Comparison of ENCODE assay signal across 23 mouse cellular contexts in the genomic region with DNA sequence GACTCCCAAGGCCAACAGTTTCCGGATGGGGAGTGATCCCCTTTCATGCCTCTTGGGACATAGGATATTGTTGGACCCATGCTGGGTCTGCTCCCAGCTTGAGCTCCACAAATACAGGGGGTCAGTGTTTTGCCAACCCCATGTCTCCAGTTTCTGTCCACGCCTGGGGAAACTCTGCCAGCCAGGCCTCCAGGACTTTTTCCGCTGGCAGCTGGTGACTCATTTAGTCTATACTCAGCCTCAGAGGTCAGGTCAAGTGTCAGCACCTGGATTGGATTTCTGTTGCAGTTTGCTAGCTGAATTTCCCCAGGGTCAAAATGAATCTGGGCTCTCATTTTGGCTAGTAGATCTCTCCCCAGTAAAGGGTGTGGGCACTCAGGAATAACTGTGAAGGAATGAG. TPM values are rescaled to one million over a fixed set of nuclear protein-coding genes. Genes with fewer than 3 reads are reported as not detected.
DNase-seq lines count a peak whose midpoint lies in the region; ATAC-seq and TF ChIP-seq lines count a peak whose summit lies in the region.
"Had no signal": no experiment of that assay in that cellular context is flagged by ENCODE, and none has a peak within 500 bp of the region (broad histone marks: within the 10 kb centered on the region; RNA-seq: fewer than 3 reads in every experiment).

No protein-coding gene starts in this region.

- no peaks in the 10 kb centered on the region for H3K36me3 ChIP-seq in liver, adult 2 months (ENCODE audit: control insufficient read depth, insufficient read depth, low read length)
- no peaks in the 10 kb centered on the region for H3K36me3 ChIP-seq in liver, embryonic 12.5 days
- H3K36me3 ChIP-seq in embryonic facial prominence, embryonic 10.5 days (replicated peaks), result no peaks in the 10 kb centered on the region
- H3K36me3 ChIP-seq in thymus, adult 2 months (ENCODE audit: control insufficient read depth, insufficient read depth, low read length), result no peaks in the 10 kb centered on the region
- H3K36me3 ChIP-seq: embryonic facial prominence, embryonic 12.5 days; limb, embryonic 10.5 days; lung, embryonic 15.5 days; neural tube, embryonic 15.5 days had no signal

- TF ChIP-seq CTCF in liver, adult 2 months (IDR thresholded peaks at IDR 0.05; ENCODE audit: low read depth, low read length), result no peak
- TF ChIP-seq CTCF in thymus, adult 2 months (IDR thresholded peaks at IDR 0.05; ENCODE audit: borderline replicate concordance, control insufficient read depth, extremely low read depth, insufficient read depth, low read length, poor library complexity), result no peak

- H3K79me2 ChIP-seq in liver, adult 2 months (ENCODE audit: control insufficient read depth, insufficient read depth, low read length), result no peaks in the 10 kb centered on the region

- H3K9ac ChIP-seq in liver, adult 2 months (ENCODE audit: low read depth, low read length), result no peak overlapping the region
- no peak overlapping the region for H3K9ac ChIP-seq in liver, embryonic 12.5 days
- H3K9ac ChIP-seq: embryonic facial prominence, embryonic 12.5 days; forebrain, postnatal 0 days; lung, embryonic 15.5 days; neural tube, embryonic 15.5 days had no signal

- H3K4me3 ChIP-seq in liver, adult 2 months (ENCODE audit: insufficient read depth, low read depth, low read length), result no peak overlapping the region
- H3K4me3 ChIP-seq in liver, embryonic 12.5 days, result no peak overlapping the region
- H3K4me3 ChIP-seq in embryonic facial prominence, embryonic 10.5 days, result no peak overlapping the region
- no peak overlapping the region for H3K4me3 ChIP-seq in thymus, adult 2 months (ENCODE audit: control insufficient read depth, insufficient read depth, low read length)
- H3K4me3 ChIP-seq: embryonic facial prominence, embryonic 12.5 days; layer of hippocampus, adult 2 months; limb, embryonic 10.5 days; lung, embryonic 15.5 days; neural tube, embryonic 15.5 days had no signal

- H3K4me2 ChIP-seq in liver, embryonic 12.5 days, result no peak overlapping the region
- H3K4me2 ChIP-seq: embryonic facial prominence, embryonic 12.5 days; liver, embryonic 11.5 days; lung, embryonic 15.5 days; midbrain, embryonic 11.5 days; neural tube, embryonic 15.5 days had no signal

- TF ChIP-seq POLR2A in liver, adult 2 months (IDR thresholded peaks at IDR 0.05; ENCODE audit: extremely low read depth, insufficient read depth, low read length), result no peak
- no peak for TF ChIP-seq POLR2A in thymus, adult 2 months (IDR thresholded peaks at IDR 0.05; ENCODE audit: control insufficient read depth, extremely low read depth, insufficient read depth, low read length, poor library complexity)

- no peaks in the 10 kb centered on the region for H3K27me3 ChIP-seq in liver, adult 2 months (ENCODE audit: control insufficient read depth, insufficient read depth, low read length)
- H3K27me3 ChIP-seq in liver, embryonic 12.5 days (replicated peaks), result peaks cover 30% of the 10 kb centered on the region
- H3K27me3 ChIP-seq in embryonic facial prominence, embryonic 10.5 days (replicated peaks; ENCODE audit: low read depth, poor library complexity, severe bottlenecking), result peaks cover 15% of the 10 kb centered on the region; the same call in 1 of the 2 replicates
- no peaks in the 10 kb centered on the region for H3K27me3 ChIP-seq in thymus, adult 2 months (ENCODE audit: control insufficient read depth, insufficient read depth, low read length)
- H3K27me3 ChIP-seq: embryonic facial prominence, embryonic 12.5 days; neural tube, embryonic 15.5 days had no signal

- H3K4me1 ChIP-seq in liver, adult 2 months (ENCODE audit: control insufficient read depth, insufficient read depth, low read length), result peaks cover 13% of the 10 kb centered on the region
- peaks cover 36% of the 10 kb centered on the region for H3K4me1 ChIP-seq in liver, embryonic 12.5 days
- H3K4me1 ChIP-seq in embryonic facial prominence, embryonic 10.5 days, result peaks cover 34% of the 10 kb centered on the region
- peaks cover 13% of the 10 kb centered on the region for H3K4me1 ChIP-seq in thymus, adult 2 months (replicated peaks; ENCODE audit: control insufficient read depth, insufficient read depth, low read length)
- H3K4me1 ChIP-seq: neural tube, embryonic 15.5 days had no signal

- intact Hi-C loops in gastrocnemius, postnatal 36 days (cut with DNase I), result no loop called here

- H3K9me3 ChIP-seq in liver, embryonic 12.5 days (replicated peaks), result no peaks in the 10 kb centered on the region
- no peaks in the 10 kb centered on the region for H3K9me3 ChIP-seq in embryonic facial prominence, embryonic 10.5 days
- H3K9me3 ChIP-seq: embryonic facial prominence, embryonic 12.5 days; limb, embryonic 10.5 days; lung, embryonic 15.5 days; neural tube, embryonic 15.5 days had no signal

- no peak overlapping the region for H3K27ac ChIP-seq in liver, adult 2 months (replicated peaks; ENCODE audit: insufficient read depth, low read depth, low read length)
- no peak overlapping the region for H3K27ac ChIP-seq in liver, embryonic 12.5 days
- no peak overlapping the region; the same call in 1 of the 2 replicates for H3K27ac ChIP-seq in embryonic facial prominence, embryonic 10.5 days (replicated peaks)
- no peak overlapping the region for H3K27ac ChIP-seq in thymus, adult 2 months (ENCODE audit: control insufficient read depth, insufficient read depth, low read length)
- H3K27ac ChIP-seq: embryonic facial prominence, embryonic 12.5 days; layer of hippocampus, adult 2 months; lung, embryonic 15.5 days; macrophage; neural tube, embryonic 15.5 days had no signal

- DNase-seq in liver, adult 2 months (ENCODE audit: extremely low read depth, low read depth, low spot score), result peak; percentile 88
- DNase-seq in NIH3T3 (ENCODE audit: low read depth), result peak; percentile 64
- peak; percentile 29 for DNase-seq in embryonic facial prominence, embryonic 10.5 days (ENCODE audit: low spot score)
- peak; percentile 39 to 57 for DNase-seq in gastrocnemius, postnatal 36 days
- DNase-seq in Muller cell, postnatal 12 days (ENCODE audit: inconsistent ontology term), result no peak
- DNase-seq in thymus, adult 2 months, result no peak
- DNase-seq: adrenal gland, postnatal 14 days; cerebellum, adult 8-10 months; cerebellum, postnatal 36 days; forebrain, postnatal 0 days; heart, postnatal 4 days; kidney, postnatal 25 days; thymus, postnatal 36 days had no signal

- 24% methylated on average over 3 of the region's 3 CpGs for WGBS in liver, adult 2 months
- 76% methylated on average over 3 of the region's 3 CpGs for WGBS in liver, embryonic 12.5 days (ENCODE audit: insufficient replicate concordance)
- WGBS in embryonic facial prominence, embryonic 10.5 days, result 35% methylated on average over 3 of the region's 3 CpGs
- 93% methylated on average over 3 of the region's 3 CpGs for WGBS in thymus, adult 2 months

- no peak for ATAC-seq in liver, embryonic 12.5 days
- ATAC-seq: forebrain, postnatal 0 days; intestine, postnatal 0 days had no signal

RNA-seq across cellular contexts. Expression of a gene that starts 46.8 kb away (rescaled TPM):
- total RNA-seq in liver, adult 2 months (2014; rRNA removed), result 72.2 and 76.0 TPM in 2 replicates
- polyA plus RNA-seq in liver, adult 2 months (2012; rRNA removed), result 55.4 and 61.4 TPM in 2 replicates
- 93.9 and 99.9 TPM in 2 replicates for polyA plus RNA-seq in liver, embryonic 12.5 days (2016; fragmentation: Nextera tagmentation; extraction: Ambion mirVana)
- 6.0 and 7.8 TPM in 2 replicates for polyA plus RNA-seq in embryonic facial prominence, embryonic 10.5 days (2016; fragmentation: Nextera tagmentation; extraction: Ambion mirVana)
- 10 to 100 TPM; 35.3 to 40.5 TPM for total RNA-seq in gastrocnemius, postnatal 36 days (2021)
- polyA plus RNA-seq in thymus, adult 2 months (2012; rRNA removed), result 45.4 and 50.0 TPM in 2 replicates

RNA-seq across cellular contexts. Expression of a gene that starts 58.0 kb away (rescaled TPM):
- total RNA-seq in liver, adult 2 months (2014; rRNA removed), result 7.4 and 11.2 TPM in 2 replicates
- polyA plus RNA-seq in liver, adult 2 months (2012; rRNA removed), result 1.7 and 1.8 TPM in 2 replicates
- 71.2 and 72.4 TPM in 2 replicates for polyA plus RNA-seq in liver, embryonic 12.5 days (2016; fragmentation: Nextera tagmentation; extraction: Ambion mirVana)
- 79.1 and 89.3 TPM in 2 replicates for polyA plus RNA-seq in embryonic facial prominence, embryonic 10.5 days (2016; fragmentation: Nextera tagmentation; extraction: Ambion mirVana)
- total RNA-seq in gastrocnemius, postnatal 36 days (2021), result 10 to 100 TPM; 14.1 to 16.4 TPM
- 3.0 and 3.9 TPM in 2 replicates for polyA plus RNA-seq in thymus, adult 2 months (2012; rRNA removed)

Comparison
In these comparisons a context has a peak if more than half of its experiments do, and no peak if none do; other contexts are left out.
1. RNA of a gene that starts 58.0 kb away (polyA plus RNA-seq): 79.1 to 89.3 TPM in embryonic facial prominence, embryonic 10.5 days and 71.2 to 72.4 TPM in liver, embryonic 12.5 days; 3.0 to 3.9 TPM in thymus, adult 2 months and 1.7 to 1.8 TPM in liver, adult 2 months; every median in the first group is over 10 times any median in the second.
2. DNase-seq: peak in liver, adult 2 months (single experiment), NIH3T3 (single experiment), embryonic facial prominence, embryonic 10.5 days (single experiment) and gastrocnemius, postnatal 36 days (2 of 2); none in Muller cell, postnatal 12 days (single experiment) and thymus, adult 2 months (single experiment).